Mouse (Mus musculus) limb, embryonic 12.5 days (tissue): Measurements from ENCODE around the gene Cadps. TPM values are rescaled to one million over a fixed set of nuclear protein-coding genes. Genes with fewer than 3 reads are reported as not detected.

Experiments used
- ATAC-seq: fragments of 200-750 bp; cut with Nextera tagmentation; 2 replicates; pipeline ENCODE4 v1.8.0; 2017; ENCODE audit warnings: low read depth, moderate TSS enrichment; ENCODE audit not compliant: insufficient number of reproducible peaks, insufficient read depth, low FRiP score, low TSS enrichment
- H3K27ac ChIP-seq: fragments of 300-500 bp; sonication (generic); 2 replicates; pipeline ENCODE4 v1.5.1; 2016; ENCODE audit warnings: mild to moderate bottlenecking, moderate library complexity
- H3K27me3 ChIP-seq: fragments of 300-500 bp; sonication (generic); 2 replicates; pipeline ENCODE4 v1.6.1; 2016; ENCODE audit warnings: mild to moderate bottlenecking, moderate library complexity
- H3K36me3 ChIP-seq: fragments of 300-500 bp; sonication (generic); 2 replicates; pipeline ENCODE4 v1.6.1; 2016; ENCODE audit warnings: mild to moderate bottlenecking, moderate library complexity
- H3K4me1 ChIP-seq: fragments of 300-500 bp; sonication (generic); replicated peaks from 2 replicates; pipeline ENCODE4 v1.6.1; 2016
- H3K4me2 ChIP-seq: fragments of 300-500 bp; sonication (generic); 2 replicates; pipeline ENCODE4 v1.6.1; 2016; ENCODE audit warnings: mild to moderate bottlenecking, moderate library complexity
- H3K4me3 ChIP-seq: fragments of 300-500 bp; sonication (generic); replicated peaks from 2 replicates; pipeline ENCODE4 v1.5.1; 2016; ENCODE audit warnings: mild to moderate bottlenecking
- H3K9ac ChIP-seq: fragments of 300-500 bp; sonication (generic); replicated peaks from 2 replicates; pipeline ENCODE4 v1.6.1; 2016; ENCODE audit warnings: mild to moderate bottlenecking, moderate library complexity
- H3K9me3 ChIP-seq: fragments of 300-500 bp; sonication (generic); 2 replicates; pipeline ENCODE4 v1.6.1; 2016; ENCODE audit warnings: mild to moderate bottlenecking, moderate library complexity
- WGBS: fragments of 180-500 bp; shearing (Covaris S2); methylation state at CpG from one replicate; pipeline ENCODE4 v1.1.7; 2016; 5-methylcytosine and 5-hydroxymethylcytosine counted together
- polyA plus RNA-seq: library from polyadenylated mRNA; unstranded; fragments of >200 nt; fragmentation: Nextera tagmentation; extraction: Ambion mirVana; gene quantifications from 2 replicates; pipeline ENCODE4 v1.2.1, GENCODE M21; 2016

The Cadps gene
- polyA plus RNA-seq, 1 experiment from 2014 or later = 1.1 TPM

- no peaks in the 10 kb centered on the region for H3K4me1 ChIP-seq
- H3K27ac ChIP-seq = no peak overlapping the region
- no peak overlapping the region for H3K9ac ChIP-seq
- no peak for ATAC-seq
- no peak overlapping the region for H3K4me2 ChIP-seq
- no peaks in the 10 kb centered on the region for H3K36me3 ChIP-seq
- no peak overlapping the region for H3K4me3 ChIP-seq
- no peaks in the 10 kb centered on the region for H3K27me3 ChIP-seq
- no peaks in the 10 kb centered on the region for H3K9me3 ChIP-seq
- 76% methylated on average over 6 of the region's 6 CpGs for WGBS
Observed at GRCm38 (mm10) chr14:12642868-12643512, 179.9 kb downstream of the Cadps start.

GRCm38 (mm10) chr14:12638762-12639161, 184.1 kb downstream of the Cadps start:
- H3K4me1 ChIP-seq = no peaks in the 10 kb centered on the region
- WGBS = 88% methylated on average over 2 of the region's 2 CpGs
- H3K9ac ChIP-seq = no peak overlapping the region
- H3K36me3 ChIP-seq = no peaks in the 10 kb centered on the region
- no peaks in the 10 kb centered on the region for H3K9me3 ChIP-seq
- no peak overlapping the region for H3K27ac ChIP-seq
- H3K27me3 ChIP-seq = no peaks in the 10 kb centered on the region
- H3K4me2 ChIP-seq = no peak overlapping the region
- H3K4me3 ChIP-seq = no peak overlapping the region
- ATAC-seq = no peak

- H3K4me3 ChIP-seq = no peak overlapping the region
- no peak overlapping the region for H3K9ac ChIP-seq
- H3K27me3 ChIP-seq = no peaks in the 10 kb centered on the region
- 86% methylated on average over 7 of the region's 7 CpGs for WGBS
- H3K36me3 ChIP-seq = no peaks in the 10 kb centered on the region
- H3K9me3 ChIP-seq = no peaks in the 10 kb centered on the region
- H3K4me2 ChIP-seq = no peak overlapping the region
- no peak overlapping the region for H3K27ac ChIP-seq
- no peaks in the 10 kb centered on the region for H3K4me1 ChIP-seq
- ATAC-seq = no peak
Observed at GRCm38 (mm10) chr14:12637121-12637754, 185.6 kb downstream of the Cadps start.

- Histone ChIP-seq H3K27me3 (no peaks in the 10 kb centered on the region), H3K4me1 (no peaks in the 10 kb centered on the region), H3K9ac (no peak overlapping the region), H3K4me3 (no peak overlapping the region), H3K27ac (no peak overlapping the region), H3K36me3 (no peaks in the 10 kb centered on the region), H3K9me3 (no peaks in the 10 kb centered on the region), H3K4me2 (no peak overlapping the region)
- WGBS = 79% methylated on average over 11 of the region's 11 CpGs
- no peak for ATAC-seq
Observed at GRCm38 (mm10) chr14:12624256-12625130, 198.4 kb downstream of the Cadps start.

- Histone ChIP-seq H3K4me1 (no peaks in the 10 kb centered on the region), H3K27ac (no peak overlapping the region), H3K9me3 (no peaks in the 10 kb centered on the region), H3K36me3 (no peaks in the 10 kb centered on the region), H3K4me3 (no peak overlapping the region), H3K9ac (no peak overlapping the region), H3K4me2 (no peak overlapping the region), H3K27me3 (no peaks in the 10 kb centered on the region)
- 80% methylated on average over 4 of the region's 4 CpGs for WGBS
- ATAC-seq = no peak
Observed at GRCm38 (mm10) chr14:12607025-12607424, 215.9 kb downstream of the Cadps start.

GRCm38 (mm10) chr14:12606202-12606601, 216.7 kb downstream of the Cadps start:
- Histone ChIP-seq H3K27me3 (no peaks in the 10 kb centered on the region), H3K4me2 (no peak overlapping the region), H3K27ac (no peak overlapping the region), H3K9ac (no peak overlapping the region), H3K4me3 (no peak overlapping the region), H3K4me1 (no peaks in the 10 kb centered on the region), H3K9me3 (no peaks in the 10 kb centered on the region), H3K36me3 (no peaks in the 10 kb centered on the region)
- ATAC-seq = no peak
- WGBS = 88% methylated on average over 4 of the region's 4 CpGs

- no peak overlapping the region for H3K4me2 ChIP-seq
- H3K9ac ChIP-seq = no peak overlapping the region
- no peak for ATAC-seq
- H3K27ac ChIP-seq = no peak overlapping the region
- H3K9me3 ChIP-seq = no peaks in the 10 kb centered on the region
- H3K4me3 ChIP-seq = no peak overlapping the region
- no peaks in the 10 kb centered on the region for H3K36me3 ChIP-seq
- WGBS = 77% methylated on average over 2 of the region's 2 CpGs
- no peaks in the 10 kb centered on the region for H3K27me3 ChIP-seq
- no peaks in the 10 kb centered on the region for H3K4me1 ChIP-seq
Observed at GRCm38 (mm10) chr14:12602080-12602479, 220.8 kb downstream of the Cadps start.

- 69% methylated on average over 4 of the region's 4 CpGs for WGBS
- no peaks in the 10 kb centered on the region for H3K4me1 ChIP-seq
- H3K27ac ChIP-seq = no peak overlapping the region
- no peaks in the 10 kb centered on the region for H3K9me3 ChIP-seq
- no peak overlapping the region for H3K4me2 ChIP-seq
- no peak for ATAC-seq
- no peaks in the 10 kb centered on the region for H3K27me3 ChIP-seq
- H3K4me3 ChIP-seq = no peak overlapping the region
- no peak overlapping the region for H3K9ac ChIP-seq
- H3K36me3 ChIP-seq = no peaks in the 10 kb centered on the region
Observed at GRCm38 (mm10) chr14:12595326-12595725, 227.6 kb downstream of the Cadps start.

GRCm38 (mm10) chr14:12592472-12593075, 230.3 kb downstream of the Cadps start:
- no peaks in the 10 kb centered on the region for H3K27me3 ChIP-seq
- no peak overlapping the region for H3K4me3 ChIP-seq
- no peak overlapping the region for H3K9ac ChIP-seq
- no peak overlapping the region for H3K27ac ChIP-seq
- no peak for ATAC-seq
- 74% methylated on average over 5 of the region's 5 CpGs for WGBS
- H3K9me3 ChIP-seq = no peaks in the 10 kb centered on the region
- no peak overlapping the region for H3K4me2 ChIP-seq
- H3K4me1 ChIP-seq = no peaks in the 10 kb centered on the region
- no peaks in the 10 kb centered on the region for H3K36me3 ChIP-seq

- no peaks in the 10 kb centered on the region for H3K9me3 ChIP-seq
- no peak overlapping the region for H3K4me3 ChIP-seq
- no peak overlapping the region for H3K4me2 ChIP-seq
- H3K36me3 ChIP-seq = no peaks in the 10 kb centered on the region
- no peaks in the 10 kb centered on the region for H3K27me3 ChIP-seq
- ATAC-seq = no peak
- H3K4me1 ChIP-seq = no peaks in the 10 kb centered on the region
- no peak overlapping the region for H3K9ac ChIP-seq
- H3K27ac ChIP-seq = no peak overlapping the region
Observed at GRCm38 (mm10) chr14:12591829-12592228, 231.1 kb downstream of the Cadps start.

- H3K9ac ChIP-seq = no peak overlapping the region
- H3K4me3 ChIP-seq = no peak overlapping the region
- no peak overlapping the region for H3K27ac ChIP-seq
- WGBS = 89% methylated on average over 5 of the region's 5 CpGs
- H3K4me1 ChIP-seq = peaks cover 13% of the 10 kb centered on the region
- H3K36me3 ChIP-seq = no peaks in the 10 kb centered on the region
- H3K27me3 ChIP-seq = no peaks in the 10 kb centered on the region
- ATAC-seq = no peak
- no peaks in the 10 kb centered on the region for H3K9me3 ChIP-seq
- no peak overlapping the region for H3K4me2 ChIP-seq
Observed at GRCm38 (mm10) chr14:12583536-12583935, 239.3 kb downstream of the Cadps start.
